Mouse (Mus musculus) midbrain, embryonic 15.5 days (tissue): ENCODE measurements around the gene Tbx21. TPM values are rescaled to one million over a fixed set of nuclear protein-coding genes. Genes with fewer than 3 reads are reported as not detected.

ENCODE experiments used
- ATAC-seq: fragments of 200-750 bp; cut with Nextera tagmentation; replicated peaks from 2 replicates; pipeline ENCODE4 v1.8.0; 2017; ENCODE audit warnings: moderate TSS enrichment
- H3K27ac ChIP-seq: fragments of 300-500 bp; sonication (generic); 2 replicates; pipeline ENCODE4 v1.5.1; 2015; ENCODE audit warnings: mild to moderate bottlenecking, inconsistent platforms
- H3K27me3 ChIP-seq: fragments of 300-500 bp; sonication (generic); replicated peaks from 2 replicates; pipeline ENCODE4 v1.6.1; 2015; ENCODE audit warnings: inconsistent platforms
- H3K36me3 ChIP-seq: fragments of 300-500 bp; sonication (generic); replicated peaks from 2 replicates; pipeline ENCODE4 v1.6.1; 2015; ENCODE audit warnings: inconsistent platforms
- H3K4me1 ChIP-seq: fragments of 300-500 bp; sonication (generic); 2 replicates; pipeline ENCODE4 v1.6.1; 2015; ENCODE audit warnings: inconsistent platforms
- H3K4me2 ChIP-seq: fragments of 300-500 bp; sonication (generic); 2 replicates; pipeline ENCODE4 v1.6.1; 2015; ENCODE audit warnings: inconsistent platforms, mild to moderate bottlenecking, moderate library complexity
- H3K4me3 ChIP-seq: fragments of 300-500 bp; sonication (generic); 2 replicates; pipeline ENCODE4 v1.5.1; 2015; ENCODE audit warnings: mild to moderate bottlenecking, inconsistent platforms
- H3K9ac ChIP-seq: fragments of 300-500 bp; sonication (generic); 2 replicates; pipeline ENCODE4 v1.6.1; 2015; ENCODE audit warnings: mild to moderate bottlenecking, inconsistent platforms
- H3K9me3 ChIP-seq: fragments of 300-500 bp; sonication (generic); 2 replicates; pipeline ENCODE4 v1.6.1; 2016; ENCODE audit warnings: inconsistent platforms
- WGBS: fragments of 180-500 bp; shearing (Covaris S2); methylation state at CpG from one replicate; pipeline ENCODE4 v1.1.7; 2015; ENCODE audit warnings: mixed read lengths; 5-methylcytosine and 5-hydroxymethylcytosine counted together
- microRNA-seq: library from miRNA; unstranded; fragments of <30 nt; microRNA quantifications from one replicate; pipeline ENCODE4, GENCODE M21; 2016
- polyA plus RNA-seq: library from polyadenylated mRNA; unstranded; fragments of >200 nt; fragmentation: Nextera tagmentation; extraction: Ambion mirVana; gene quantifications from 2 replicates; pipeline ENCODE4 v1.2.1, GENCODE M21; 2015

Tbx21 gene
- polyA plus RNA-seq, 1 experiment from 2014 or later: 0.19 TPM

GRCm38 (mm10) chr11:97048090-97048650 is 67.0 kb downstream of the Tbx21 start:
- H3K9me3 ChIP-seq: no peaks in the 10 kb centered on the region
- H3K9ac ChIP-seq: no peak overlapping the region
- H3K27ac ChIP-seq: no peak overlapping the region
- peaks cover 27% of the 10 kb centered on the region for H3K4me1 ChIP-seq
- H3K4me2 ChIP-seq: no peak overlapping the region
- no peaks in the 10 kb centered on the region for H3K36me3 ChIP-seq
- ATAC-seq: no peak
- WGBS: 83% methylated on average over 8 of the region's 8 CpGs
- H3K4me3 ChIP-seq: no peak overlapping the region
- H3K27me3 ChIP-seq: no peaks in the 10 kb centered on the region

Small RNA genes lying within 50 kb of the gene (microRNA-seq; reads per million reads assigned to microRNA genes)
- gene Mir7235 (not detected), gene Mir8103 (1.3 reads per million)

Other genes with a start within 250 kb of the Tbx21 start
- 88.2 and 91.7 TPM in 2 replicates for gene Cdk5rap3, start 198.8 kb downstream of the Tbx21 start, polyA plus RNA-seq
- gene Prr15l, start 187.2 kb downstream of the Tbx21 start, polyA plus RNA-seq: 0.17 and 0.30 TPM in 2 replicates
- gene Pnpo, start 171.3 kb downstream of the Tbx21 start, polyA plus RNA-seq: 28.7 and 29.7 TPM in 2 replicates
- 16.2 and 17.3 TPM in 2 replicates for gene Sp2, start 132.4 kb downstream of the Tbx21 start, polyA plus RNA-seq
- 0.37 TPM in 1 of 2 replicates, not detected in the other for gene Sp6, start 101.9 kb downstream of the Tbx21 start, polyA plus RNA-seq
- 15.0 and 16.4 TPM in 2 replicates for gene Scrn2, start 85.4 kb downstream of the Tbx21 start, polyA plus RNA-seq
- gene Lrrc46, start 73.9 kb downstream of the Tbx21 start, polyA plus RNA-seq: 3.4 and 3.8 TPM in 2 replicates
- gene Mrpl10, start 73.8 kb downstream of the Tbx21 start, polyA plus RNA-seq: 54.5 and 60.2 TPM in 2 replicates
- 12.8 and 14.1 TPM in 2 replicates for gene Osbpl7, start 64.7 kb downstream of the Tbx21 start, polyA plus RNA-seq
- 11.7 and 12.1 TPM in 2 replicates for gene Tbkbp1, start 36.2 kb upstream of the Tbx21 start, polyA plus RNA-seq
- gene Kpnb1, start 72.5 kb upstream of the Tbx21 start, polyA plus RNA-seq: 33.8 and 34.6 TPM in 2 replicates
- gene Npepps, start 165.3 kb upstream of the Tbx21 start, polyA plus RNA-seq: 144 and 161 TPM in 2 replicates
- 33.1 and 38.1 TPM in 2 replicates for gene Mrpl45, start 200.4 kb upstream of the Tbx21 start, polyA plus RNA-seq
- 0.70 and 0.98 TPM in 2 replicates for gene Gpr179, start 236.7 kb upstream of the Tbx21 start, polyA plus RNA-seq
- gene Socs7, start 247.2 kb upstream of the Tbx21 start, polyA plus RNA-seq: 10.6 and 10.8 TPM in 2 replicates